Mouse (Mus musculus) ES-E14 (cell line): ENCODE measurements around the gene Ncapd3.

ENCODE experiments used
- CHD2 ChIP-seq: IDR thresholded peaks from 2 replicates; pipeline ENCODE4 v1.6.1; 2014; ENCODE audit warnings: mild to moderate bottlenecking, low read depth, low read length, inconsistent platforms
- HCFC1 ChIP-seq: IDR thresholded peaks from 2 replicates; pipeline ENCODE4 v1.6.1; 2012; ENCODE audit warnings: low read length, inconsistent platforms, borderline replicate concordance; ENCODE audit not compliant: insufficient read depth
- MAFK ChIP-seq: IDR thresholded peaks from 2 replicates; pipeline ENCODE4 v1.6.1; 2014; ENCODE audit warnings: mild to moderate bottlenecking, low read depth, low read length, inconsistent platforms; ENCODE audit not compliant: insufficient read depth
- ZC3H11A ChIP-seq: IDR thresholded peaks from 2 replicates; pipeline ENCODE4 v1.6.1; 2012; ENCODE audit warnings: low read depth, mild to moderate bottlenecking, inconsistent platforms, low read length, borderline replicate concordance
- ZNF384 ChIP-seq: IDR thresholded peaks from 2 replicates; pipeline ENCODE4 v1.6.1; 2012; ENCODE audit warnings: low read depth, low read length, inconsistent platforms

GRCm38 (mm10) chr9:26997062-26997461 lies 32.9 kb upstream of the Ncapd3 start:
- TF ChIP-seq MAFK (no peak), ZC3H11A (no peak), HCFC1 (no peak), ZNF384 (no peak), CHD2 (no peak)
